Mouse (Mus musculus) kidney, embryonic 16.5 days (tissue): ENCODE results near the gene Atox1. TPM values are rescaled to one million over a fixed set of nuclear protein-coding genes. Genes with fewer than 3 reads are reported as not detected.
"Not testable (repeated sequence)": the region's sequence is repeated elsewhere in the genome, so short reads cannot be mapped to it uniquely, and the experiment has no call there.

Source experiments
- ATAC-seq: fragments of 200-750 bp; cut with Nextera tagmentation; 2 replicates; pipeline ENCODE4 v1.8.0; 2017; ENCODE audit warnings: moderate TSS enrichment; ENCODE audit not compliant: low FRiP score, low TSS enrichment
- H3K27ac ChIP-seq: fragments of 300-500 bp; sonication (generic); 2 replicates; pipeline ENCODE4 v1.5.1; 2014; ENCODE audit warnings: low read length
- H3K27me3 ChIP-seq: fragments of 300-500 bp; sonication (generic); 2 replicates; pipeline ENCODE4 v1.6.1; 2014; ENCODE audit warnings: low read length, control low read depth, mixed read lengths; ENCODE audit not compliant: insufficient read depth
- H3K36me3 ChIP-seq: fragments of 300-500 bp; sonication (generic); 2 replicates; pipeline ENCODE4 v1.6.1; 2014; ENCODE audit warnings: low read length, control low read depth, mixed read lengths; ENCODE audit not compliant: insufficient read depth
- H3K4me1 ChIP-seq: fragments of 300-500 bp; sonication (generic); 2 replicates; pipeline ENCODE4 v1.6.1; 2014; ENCODE audit warnings: low read length, control low read depth, mixed read lengths; ENCODE audit not compliant: insufficient read depth
- H3K4me2 ChIP-seq: fragments of 300-500 bp; sonication (generic); replicated peaks from 2 replicates; pipeline ENCODE4 v1.6.1; 2014; ENCODE audit warnings: low read depth, low read length
- H3K4me3 ChIP-seq: fragments of 300-500 bp; sonication (generic); 2 replicates; pipeline ENCODE4 v1.5.1; 2014; ENCODE audit warnings: mild to moderate bottlenecking, low read length
- H3K9ac ChIP-seq: fragments of 300-500 bp; sonication (generic); replicated peaks from 2 replicates; pipeline ENCODE4 v1.6.1; 2014; ENCODE audit warnings: low read length
- H3K9me3 ChIP-seq: fragments of 300-500 bp; sonication (generic); 2 replicates; pipeline ENCODE4 v1.6.1; 2016; ENCODE audit warnings: low read length, control low read depth
- WGBS: fragments of 180-500 bp; shearing (Covaris S2); extraction: QIAGEN DNeasy Blood & Tissue Kit; methylation state at CpG from one replicate; pipeline ENCODE4 v1.1.7; 2014; 5-methylcytosine and 5-hydroxymethylcytosine counted together
- polyA plus RNA-seq: library from polyadenylated mRNA; unstranded; fragments of >200 nt; fragmentation: Nextera tagmentation; extraction: Ambion mirVana; gene quantifications from 2 replicates; pipeline ENCODE4 v1.2.1, GENCODE M21; 2015

Gene Atox1
- polyA plus RNA-seq, 1 experiment from 2014 or later = 406 TPM

DNA sequence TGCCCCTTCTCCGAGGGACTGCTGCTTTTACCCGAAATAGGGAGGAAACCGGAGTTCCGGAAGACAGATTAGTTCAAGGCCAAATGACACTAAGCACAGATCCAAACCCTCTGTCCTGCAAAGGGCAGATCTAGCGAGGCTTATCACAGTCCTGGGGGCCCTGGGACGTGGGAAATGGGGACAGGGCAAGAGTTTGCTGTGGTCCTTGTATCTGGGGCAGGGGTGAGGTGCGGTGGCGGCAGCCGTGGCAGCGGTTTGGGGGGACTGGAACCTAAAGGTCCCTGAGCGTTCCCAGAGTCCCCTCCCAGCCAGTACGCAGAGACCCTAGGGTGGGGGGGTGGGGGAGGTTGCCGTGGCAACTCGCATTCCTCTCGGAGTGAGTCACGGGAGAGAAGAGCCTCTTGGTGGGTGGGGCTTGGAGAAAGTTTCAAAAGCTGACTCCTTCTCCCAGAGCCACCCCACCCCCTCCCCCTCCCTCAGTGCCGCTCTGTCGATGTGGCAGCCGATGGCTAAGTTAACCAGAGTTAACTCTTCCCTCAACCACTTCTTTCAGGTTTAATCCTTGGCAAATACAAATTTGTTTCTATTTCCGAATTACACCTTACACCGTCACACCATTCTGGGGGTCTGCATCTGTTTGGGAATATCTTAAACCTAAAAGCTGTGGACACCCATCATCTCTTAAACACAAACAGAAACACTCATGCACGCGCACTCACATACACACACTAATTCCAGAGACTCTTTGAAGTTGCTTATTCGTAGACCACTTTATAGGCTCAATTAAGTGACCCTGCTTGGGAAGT is 42.9 kb downstream of the Atox1 start:
- Histone ChIP-seq H3K27me3 (no peaks in the 10 kb centered on the region), H3K4me1 (peaks cover 52% of the 10 kb centered on the region), H3K27ac (peak overlapping the region; percentile 98), H3K4me2 (peak overlapping the region; percentile 66), H3K4me3 (peak overlapping the region; percentile 61), H3K9ac (peak overlapping the region; percentile 84), H3K36me3 (no peaks in the 10 kb centered on the region; the same call in 1 of the 2 replicates), H3K9me3 (no peaks in the 10 kb centered on the region)
- ATAC-seq = peak; percentile 75
- 2% methylated on average over 24 of the region's 24 CpGs for WGBS

DNA sequence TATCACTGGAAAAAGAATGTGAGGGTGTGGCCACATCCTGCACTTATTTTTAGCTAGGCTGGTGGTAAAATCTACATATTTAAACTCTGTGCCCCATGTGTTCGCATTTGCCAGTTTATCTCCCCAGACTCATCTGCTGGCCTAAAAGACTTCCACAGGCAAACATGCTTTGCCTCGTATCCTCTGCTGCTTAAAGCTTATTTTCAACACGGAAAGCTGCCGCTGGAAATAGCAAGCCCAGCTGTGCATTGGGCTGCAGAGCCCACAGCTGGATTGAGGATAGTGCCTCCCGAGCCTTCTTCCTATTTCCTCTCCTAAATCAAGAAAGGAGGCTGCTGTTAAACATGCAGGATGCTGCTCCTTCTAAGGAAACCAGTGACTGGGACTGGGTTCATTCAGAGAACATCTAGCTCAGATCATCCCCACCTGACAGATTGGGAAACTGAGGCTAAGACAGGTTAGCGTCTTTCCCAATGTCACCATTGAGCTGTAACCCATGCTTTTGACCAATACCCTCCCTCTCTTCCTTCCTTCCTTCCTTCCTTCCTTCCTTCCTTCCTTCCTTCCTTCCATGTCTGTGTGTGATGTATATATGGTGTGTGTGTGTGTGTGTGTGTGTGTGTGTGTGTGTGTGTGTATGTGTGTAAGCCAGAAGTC is 44.3 kb downstream of the Atox1 start:
- no peak for ATAC-seq
- Histone ChIP-seq H3K4me1 (peaks cover 66% of the 10 kb centered on the region), H3K9ac (peak overlapping the region; percentile 27; the same call in 1 of the 2 replicates), H3K4me2 (peak overlapping the region; percentile 66), H3K27me3 (no peaks in the 10 kb centered on the region), H3K27ac (peak overlapping the region; percentile 98), H3K36me3 (peaks cover 3% of the 10 kb centered on the region), H3K4me3 (peak overlapping the region; percentile 61), H3K9me3 (no peaks in the 10 kb centered on the region)
- 40% methylated on average over 6 of the region's 6 CpGs for WGBS

DNA sequence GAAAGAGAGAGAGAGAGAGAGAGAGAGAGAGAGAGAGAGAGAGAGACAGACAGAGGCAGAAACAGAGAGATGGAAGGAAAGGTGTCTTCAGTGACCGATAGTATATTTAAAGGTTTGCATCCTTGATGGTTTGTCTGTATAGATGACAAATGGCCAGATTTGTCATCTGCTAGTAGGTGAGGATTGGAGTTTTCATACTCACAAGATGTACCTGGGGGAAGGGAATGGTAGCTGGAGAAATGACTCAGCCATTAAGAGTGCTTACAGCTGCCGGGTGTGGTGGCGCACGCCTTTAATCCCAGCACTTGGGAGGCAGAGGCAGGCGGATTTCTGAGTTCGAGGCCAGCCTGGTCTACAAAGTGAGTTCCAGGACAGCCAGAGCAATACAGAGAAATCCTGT is 45.3 kb downstream of the Atox1 start:
- Histone ChIP-seq H3K4me1 (peaks cover 74% of the 10 kb centered on the region), H3K27ac (peak overlapping the region; percentile 98; the same call in 1 of the 2 replicates), H3K4me2 (peak overlapping the region; percentile 66; the same call in 1 of the 2 replicates)
- H3K36me3 ChIP-seq, ATAC-seq, H3K9ac ChIP-seq, H3K9me3 ChIP-seq, H3K4me3 ChIP-seq, H3K27me3 ChIP-seq: not testable (repeated sequence)
- 86% methylated on average over 6 of the region's 6 CpGs for WGBS

DNA sequence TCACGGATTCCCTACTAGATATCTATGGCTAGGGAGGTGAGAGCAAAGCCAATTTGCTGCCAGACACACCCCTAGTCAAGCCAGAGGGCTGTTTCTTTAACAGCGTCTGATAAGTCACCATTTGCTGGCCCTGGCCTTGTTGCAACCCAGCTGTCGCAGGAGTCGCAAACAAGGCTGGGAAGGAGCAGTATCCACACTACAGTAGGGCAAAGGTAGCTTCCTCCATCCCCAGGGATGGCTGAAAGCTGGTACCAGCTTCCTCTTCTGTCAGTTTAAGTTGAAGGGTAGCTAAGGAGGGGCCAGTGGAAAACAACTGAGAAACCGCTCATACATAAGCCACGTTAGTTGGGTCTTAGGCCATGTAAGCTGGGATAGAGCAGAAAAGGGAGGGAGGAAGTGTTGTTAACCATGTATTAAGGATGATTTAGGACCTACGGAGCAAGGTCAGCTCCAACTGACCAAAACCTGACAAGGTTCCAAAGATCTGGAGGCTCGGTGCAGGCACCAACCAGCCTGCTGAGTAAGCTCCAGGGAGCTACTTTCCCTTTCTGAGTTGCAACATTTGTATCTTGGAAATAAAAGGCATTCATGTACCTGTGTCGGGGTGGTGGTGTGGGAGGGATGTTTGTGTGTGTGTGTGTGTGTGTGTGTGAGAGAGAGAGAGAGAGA is 45.9 kb downstream of the Atox1 start:
- peak overlapping the region; percentile 85 for H3K27ac ChIP-seq
- H3K9me3 ChIP-seq = no peaks in the 10 kb centered on the region
- peak overlapping the region; percentile 10; the same call in 1 of the 2 replicates for H3K4me3 ChIP-seq
- H3K36me3 ChIP-seq = peaks cover 3% of the 10 kb centered on the region
- H3K27me3 ChIP-seq = no peaks in the 10 kb centered on the region
- peaks cover 74% of the 10 kb centered on the region for H3K4me1 ChIP-seq
- WGBS = 10% methylated on average over 9 of the region's 9 CpGs
- 0 out of 2 replicates have a peak, but pooled peaks have one; percentile 11 for ATAC-seq
- peak overlapping the region; percentile 58 for H3K9ac ChIP-seq
- peak overlapping the region; percentile 66 for H3K4me2 ChIP-seq

DNA sequence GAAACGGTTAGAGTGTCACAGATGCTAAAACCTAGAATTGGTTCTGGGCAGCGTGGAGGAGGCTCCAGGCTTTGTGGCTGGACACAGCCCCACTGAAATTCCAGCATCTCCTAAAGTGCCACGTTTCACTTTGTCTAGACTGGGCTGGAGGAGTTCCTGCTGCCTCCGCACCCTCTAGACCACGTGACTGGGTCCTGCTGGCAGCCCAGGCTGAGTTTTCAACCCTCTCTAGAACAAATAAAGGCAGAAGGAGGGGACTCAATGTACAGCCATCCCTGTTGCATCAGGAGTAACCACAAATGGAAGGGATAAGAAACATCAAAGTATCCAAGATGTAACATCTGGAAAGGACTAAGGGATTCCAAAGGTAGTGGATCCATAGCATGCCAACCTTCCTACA is 46.7 kb downstream of the Atox1 start:
- H3K4me3 ChIP-seq = peak overlapping the region; percentile 12; the same call in 1 of the 2 replicates
- H3K36me3 ChIP-seq = peaks cover 10% of the 10 kb centered on the region
- H3K9ac ChIP-seq = peak overlapping the region; percentile 7; the same call in 1 of the 2 replicates
- ATAC-seq = no peak
- H3K4me2 ChIP-seq = peak overlapping the region; percentile 66; the same call in 1 of the 2 replicates
- no peaks in the 10 kb centered on the region for H3K9me3 ChIP-seq
- WGBS = 29% methylated on average over 5 of the region's 5 CpGs
- H3K27ac ChIP-seq = peak overlapping the region; percentile 85
- no peaks in the 10 kb centered on the region for H3K27me3 ChIP-seq
- H3K4me1 ChIP-seq = peaks cover 72% of the 10 kb centered on the region

DNA sequence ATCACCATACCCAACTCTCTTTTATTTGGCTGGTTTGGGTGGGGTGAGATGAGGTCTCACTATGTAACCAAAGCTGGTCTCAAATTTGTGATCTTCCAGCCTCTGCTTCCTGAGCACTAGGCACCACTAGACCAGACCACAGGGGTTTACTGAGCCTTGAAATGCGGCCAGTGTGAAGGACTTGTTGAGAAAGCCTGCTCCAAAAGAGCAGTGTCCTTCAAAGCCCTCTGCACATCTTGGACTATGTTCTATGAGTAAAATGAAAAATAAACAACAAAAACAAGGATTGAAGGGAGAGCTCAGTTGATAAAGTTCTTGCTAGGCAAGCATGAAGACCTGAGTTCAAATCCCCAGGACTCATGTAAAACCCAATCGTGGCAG is 47.6 kb downstream of the Atox1 start:
- H3K36me3 ChIP-seq = peaks cover 19% of the 10 kb centered on the region
- no peak overlapping the region for H3K9ac ChIP-seq
- H3K4me3 ChIP-seq = no peak overlapping the region
- H3K4me2 ChIP-seq = no peak overlapping the region
- H3K27me3 ChIP-seq = no peaks in the 10 kb centered on the region
- H3K4me1 ChIP-seq = peaks cover 72% of the 10 kb centered on the region
- no peak for ATAC-seq
- H3K9me3 ChIP-seq = no peaks in the 10 kb centered on the region
- H3K27ac ChIP-seq = no peak overlapping the region
- 89% methylated on average over 2 of the region's 2 CpGs for WGBS

DNA sequence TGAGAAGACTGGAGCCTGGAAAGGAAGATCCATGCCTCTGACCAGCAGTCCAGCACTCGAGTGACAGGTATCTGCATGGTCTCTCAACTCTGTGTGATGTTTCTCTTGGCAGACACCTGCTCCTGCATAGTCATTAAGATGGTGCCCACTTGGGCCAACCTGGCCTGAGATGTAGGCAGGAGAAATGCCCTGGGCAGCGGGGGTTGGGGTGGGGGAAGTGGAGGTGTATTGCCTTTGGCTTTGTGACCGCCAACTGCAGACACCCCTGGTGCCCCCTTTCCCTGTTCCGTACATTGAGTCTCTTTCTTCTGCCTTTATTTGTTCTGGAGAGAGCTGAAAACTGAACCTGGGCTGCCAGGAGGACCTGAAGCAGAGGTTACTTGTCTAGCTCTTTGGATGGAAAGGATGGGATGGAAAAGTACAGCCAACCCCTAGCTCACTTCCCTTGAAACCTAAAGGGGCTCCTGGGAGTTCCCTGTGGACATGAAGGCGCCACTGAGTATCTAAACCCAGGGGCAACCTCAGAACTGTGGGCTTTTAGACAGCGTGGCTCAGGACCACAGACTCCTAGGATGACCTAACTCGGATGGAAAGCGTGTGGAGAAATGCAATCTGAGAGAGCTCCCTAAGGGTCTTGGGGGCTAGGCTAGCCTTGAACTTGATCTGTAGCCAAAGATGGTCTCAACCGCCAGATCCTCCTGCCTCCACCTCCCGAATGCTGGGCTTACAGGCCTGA is 48.2 kb downstream of the Atox1 start:
- no peaks in the 10 kb centered on the region for H3K9me3 ChIP-seq
- 0 out of 2 replicates have a peak overlapping the region, but pooled peaks have one; percentile 33 for H3K27ac ChIP-seq
- H3K4me1 ChIP-seq = peaks cover 72% of the 10 kb centered on the region
- H3K27me3 ChIP-seq = no peaks in the 10 kb centered on the region
- H3K36me3 ChIP-seq = peaks cover 25% of the 10 kb centered on the region
- WGBS = 93% methylated on average over 10 of the region's 10 CpGs
- H3K4me3 ChIP-seq = no peak overlapping the region
- H3K9ac ChIP-seq = no peak overlapping the region
- no peak for ATAC-seq
- no peak overlapping the region for H3K4me2 ChIP-seq

DNA sequence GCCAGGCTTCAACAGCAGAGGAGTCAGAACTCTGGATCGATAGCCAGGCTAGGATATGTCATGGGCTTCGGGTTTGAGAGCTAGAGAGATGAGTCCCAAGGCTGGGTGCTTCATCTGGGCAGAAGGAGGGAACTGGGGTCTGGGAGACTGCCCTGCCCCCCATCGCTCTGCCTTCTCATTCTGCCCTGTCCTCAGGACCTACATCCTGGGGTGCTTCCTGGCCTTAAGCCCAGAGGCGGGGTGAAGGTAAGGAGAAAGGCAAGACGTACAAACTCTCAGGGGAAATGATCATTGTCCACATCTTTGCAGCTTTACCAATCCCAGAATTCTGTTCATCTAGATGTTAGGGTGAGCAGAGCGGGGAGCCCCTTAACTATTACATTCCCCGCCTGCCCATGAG is 49.0 kb downstream of the Atox1 start:
- peaks cover 70% of the 10 kb centered on the region for H3K4me1 ChIP-seq
- no peak overlapping the region for H3K4me2 ChIP-seq
- H3K27ac ChIP-seq = peak overlapping the region; percentile 33; the same call in 1 of the 2 replicates
- 0 out of 2 replicates have a peak, but pooled peaks cover 4% of the 10 kb centered on the region for H3K9me3 ChIP-seq
- H3K9ac ChIP-seq = no peak overlapping the region
- H3K4me3 ChIP-seq = no peak overlapping the region
- no peak for ATAC-seq
- H3K36me3 ChIP-seq = peaks cover 33% of the 10 kb centered on the region
- no peaks in the 10 kb centered on the region for H3K27me3 ChIP-seq
- 83% methylated on average over 7 of the region's 7 CpGs for WGBS

DNA sequence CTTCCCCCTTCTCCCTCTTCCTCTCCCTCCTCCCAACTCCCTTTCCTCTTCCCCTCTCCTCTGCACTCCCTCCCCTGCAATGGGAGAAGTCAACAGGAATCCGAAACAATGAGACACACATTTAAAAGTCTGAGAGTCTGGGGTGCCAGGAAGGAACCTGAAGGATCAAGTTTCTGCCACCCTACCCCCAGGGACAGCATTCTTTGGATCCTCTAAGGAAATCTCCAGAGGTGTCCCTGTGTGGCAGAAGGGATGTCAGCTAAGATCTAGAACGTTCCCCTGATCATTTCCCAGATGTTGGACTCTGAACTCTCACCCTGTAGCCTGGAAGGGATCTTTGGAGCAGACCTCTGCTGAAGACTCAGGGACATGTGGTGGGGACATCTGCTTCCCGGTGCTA is 50.5 kb downstream of the Atox1 start:
- no peak for ATAC-seq
- H3K36me3 ChIP-seq = peaks cover 43% of the 10 kb centered on the region

More for the DNA sequence above, 50.5 kb downstream of the Atox1 start:
- Histone ChIP-seq H3K4me3 (no peak overlapping the region), H3K9ac (no peak overlapping the region), H3K4me2 (no peak overlapping the region), H3K9me3 (0 out of 2 replicates have a peak, but pooled peaks cover 4% of the 10 kb centered on the region), H3K27me3 (no peaks in the 10 kb centered on the region), H3K27ac (peak overlapping the region; percentile 81), H3K4me1 (peaks cover 64% of the 10 kb centered on the region)
- 40% methylated on average over 3 of the region's 3 CpGs for WGBS
